In genomic region chr5:145223395-145223794, GRCm38 (mm10) we compare ENCODE assay signal across 1 mouse cellular context.
TF ChIP-seq lines count a peak whose summit lies in the region.

No protein-coding gene starts in this region.

TF ChIP-seq in MEL, 35 proteins besides CTCF, POLR2A, EP300 and RAD21:
- TF ChIP-seq GABPA (IDR thresholded peaks at IDR 0.05; ENCODE audit: low read depth, low read length) (no peak), BHLHE40 (IDR thresholded peaks at IDR 0.05; ENCODE audit: borderline replicate concordance, low read depth, low read length) (peak; percentile 72; the same call in 1 of the 2 replicates), ZKSCAN1 (IDR thresholded peaks at IDR 0.05; ENCODE audit: low read depth, low read length) (0 out of 2 replicates have a peak, but pooled peaks have one; percentile 58), GATA1 (IDR thresholded peaks at IDR 0.05; ENCODE audit: low read depth, low read length) (no peak), SIN3A (IDR thresholded peaks at IDR 0.05; ENCODE audit: low read length) (peak; percentile 63), USF2 (IDR thresholded peaks at IDR 0.05; ENCODE audit: borderline replicate concordance in 1 of 2, insufficient read depth in 1 of 2, low read depth in 1 of 2, low read length in 2 of 2) (peak in 1 of 2 experiments; percentile 62; a peak in 2 of 4 replicates), MAFK (IDR thresholded peaks at IDR 0.05; ENCODE audit: borderline replicate concordance, low read depth, low read length) (peak; percentile 58), ETS1 (IDR thresholded peaks at IDR 0.05; ENCODE audit: low read depth, low read length) (peak; percentile 64), POLR2AphosphoS5 (IDR thresholded peaks at IDR 0.05; ENCODE audit: borderline replicate concordance, low read depth, low read length) (peak; percentile 85; the same call in 1 of the 2 replicates), ZMIZ1 (IDR thresholded peaks at IDR 0.05; ENCODE audit: low read depth, low read length) (peak; percentile 91), TAL1 (IDR thresholded peaks at IDR 0.05; ENCODE audit: low read length) (no peak), POLR2AphosphoS2 (IDR thresholded peaks at IDR 0.05; ENCODE audit: low read length) (peak; percentile 75), MEF2A (IDR thresholded peaks at IDR 0.05; ENCODE audit: extremely low read depth, insufficient replicate concordance, low read depth, low read length, poor library complexity, severe bottlenecking) (no peak), ZC3H11A (IDR thresholded peaks at IDR 0.05; ENCODE audit: low read depth, low read length) (no peak), E2F4 (IDR thresholded peaks at IDR 0.05; ENCODE audit: borderline replicate concordance, low read depth, low read length) (0 out of 2 replicates have a peak, but pooled peaks have one; percentile 35), MAZ (IDR thresholded peaks at IDR 0.05; ENCODE audit: low read depth, low read length) (no peak), CHD2 (IDR thresholded peaks at IDR 0.05; ENCODE audit: low read length) (peak; percentile 23), KAT2A (conservative IDR thresholded peaks at IDR 0.05; ENCODE audit: low read depth, low read length) (0 out of 2 replicates have a peak, but pooled peaks have one; percentile 41), HCFC1 (IDR thresholded peaks at IDR 0.05; ENCODE audit: low read depth, low read length) (no peak), ELF1 (IDR thresholded peaks at IDR 0.05; ENCODE audit: low read depth, low read length) (peak; percentile 31; the same call in 1 of the 2 replicates), JUND (IDR thresholded peaks at IDR 0.05; ENCODE audit: low read depth, low read length) (no peak), MYC (IDR thresholded peaks at IDR 0.05; ENCODE audit: low read depth, low read length) (no peak), CHD1 (IDR thresholded peaks at IDR 0.05; ENCODE audit: low read depth, low read length) (no peak; the same call in 1 of the 2 replicates), SMC3 (IDR thresholded peaks at IDR 0.05; ENCODE audit: low read depth, low read length) (no peak), MXI1 (IDR thresholded peaks at IDR 0.05; ENCODE audit: low read depth, low read length) (peak; percentile 60; the same call in 1 of the 2 replicates), USF1 (IDR thresholded peaks at IDR 0.05; ENCODE audit: low read depth, low read length) (peak; percentile 96), RCOR1 (IDR thresholded peaks at IDR 0.05; ENCODE audit: low read depth, low read length) (no peak; the same call in 1 of the 2 replicates), TCF12 (IDR thresholded peaks at IDR 0.05; ENCODE audit: low read depth, low read length) (peak; percentile 59), ZNF384 (IDR thresholded peaks at IDR 0.05; ENCODE audit: low read depth, low read length) (no peak; the same call in 1 of the 2 replicates), NELFE (IDR thresholded peaks at IDR 0.05; ENCODE audit: low read depth, low read length) (peak; percentile 71; the same call in 1 of the 2 replicates), TBP (IDR thresholded peaks at IDR 0.05; ENCODE audit: low read depth, low read length) (no peak; the same call in 1 of the 2 replicates), UBTF (IDR thresholded peaks at IDR 0.05; ENCODE audit: borderline replicate concordance, insufficient read depth, low read depth, low read length) (no peak), MAX (IDR thresholded peaks at IDR 0.05; ENCODE audit: low read length) (peak; percentile 66; the same call in 1 of the 2 replicates), NRF1 (IDR thresholded peaks at IDR 0.05; ENCODE audit: insufficient read depth, low read depth, low read length, poor library complexity, severe bottlenecking) (0 out of 2 replicates have a peak, but pooled peaks have one; percentile 17), MYB (IDR thresholded peaks at IDR 0.05; ENCODE audit: low read depth, low read length) (peak; percentile 77)
